Mouse (Mus musculus): ENCODE results near the gene Prr7.

The Prr7 gene

GRCm38 (mm10) chr13:55449205-55449604 is 14.9 kb upstream of the Prr7 start:
- no peak for DNase-seq (ENCODE audit: low spot score)

DNA sequence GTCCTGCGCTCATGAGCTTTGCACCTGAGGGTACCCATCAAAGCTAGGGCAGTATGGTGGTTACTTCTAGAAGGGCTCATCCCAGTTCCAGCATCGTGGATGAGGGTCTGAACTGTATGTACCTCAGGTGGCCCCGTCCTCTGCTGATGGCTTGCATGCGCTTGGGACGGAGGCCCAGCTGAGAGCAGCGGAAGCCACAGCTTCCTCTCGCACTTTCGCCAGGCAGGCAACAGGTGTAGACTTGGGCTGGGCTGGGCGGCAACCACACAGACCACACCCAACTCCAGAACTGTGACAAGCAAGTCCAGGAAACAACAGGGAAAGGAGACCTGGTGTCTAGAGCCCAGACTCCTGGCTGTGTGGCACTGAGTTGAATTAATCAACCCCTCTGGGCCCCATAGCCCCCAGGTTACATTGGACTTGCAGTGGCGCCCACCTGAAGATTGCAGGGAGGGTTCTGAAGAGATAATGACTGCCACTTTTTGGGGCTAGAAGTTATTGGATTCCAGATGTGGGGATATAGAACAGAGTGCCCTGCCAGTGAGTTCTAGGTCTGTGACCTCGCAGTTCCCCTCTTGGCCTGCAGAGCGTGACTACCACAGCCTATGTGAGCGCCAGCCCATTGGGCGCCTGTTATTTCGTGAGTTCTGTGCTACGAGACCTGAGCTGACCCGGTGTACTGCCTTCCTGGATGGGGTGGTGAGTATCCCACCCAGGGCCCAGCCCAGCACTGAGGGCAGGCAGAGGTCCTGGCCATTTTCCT is 14.2 kb upstream of the Prr7 start:
- DNase-seq (ENCODE audit: low spot score) = no peak

- DNase-seq (ENCODE audit: low spot score) = no peak
Observed at GRCm38 (mm10) chr13:55450511-55450980, 13.5 kb upstream of the Prr7 start.

GRCm38 (mm10) chr13:55451296-55451695 is 12.8 kb upstream of the Prr7 start:
- DNase-seq (ENCODE audit: low spot score) = no peak

GRCm38 (mm10) chr13:55451785-55452549 is 12.1 kb upstream of the Prr7 start:
- DNase-seq (ENCODE audit: low spot score) = no peak

DNA sequence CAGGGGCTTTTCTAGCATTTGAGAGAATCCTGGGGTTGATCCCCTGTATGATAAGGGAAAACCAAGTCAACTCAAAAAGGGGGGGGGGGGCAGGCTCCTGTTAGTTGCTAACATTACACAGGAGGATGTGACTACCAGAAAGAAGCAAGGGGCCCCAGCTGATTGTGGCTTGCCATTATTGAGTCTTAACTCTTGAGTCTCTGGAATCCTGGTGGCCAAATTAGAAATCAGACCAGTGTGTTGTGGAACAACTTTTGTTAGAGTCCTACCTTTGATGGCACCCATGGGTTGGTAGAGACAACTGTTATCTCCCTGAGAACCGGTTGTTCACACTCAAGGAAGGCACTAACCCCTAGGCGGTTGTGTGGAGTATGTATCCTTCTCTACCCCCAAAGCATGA is 1.1 kb upstream of the Prr7 start:
- no peak for DNase-seq (ENCODE audit: low spot score)

GRCm38 (mm10) chr13:55463399-55464026 is 554 bp upstream of the Prr7 start:
- no peak for DNase-seq (ENCODE audit: low spot score)

- no peak for DNase-seq (ENCODE audit: low spot score)
Observed at GRCm38 (mm10) chr13:55465184-55465583, 1.1 kb downstream of the Prr7 start.

GRCm38 (mm10) chr13:55465830-55466440 is 1.9 kb downstream of the Prr7 start:
- DNase-seq (ENCODE audit: low spot score) = no peak

- DNase-seq (ENCODE audit: low spot score) = no peak
Observed at GRCm38 (mm10) chr13:55468851-55469560, 4.9 kb downstream of the Prr7 start.

- DNase-seq (ENCODE audit: low spot score) = no peak
Observed at GRCm38 (mm10) chr13:55470372-55470771, 6.3 kb downstream of the Prr7 start.

- DNase-seq (ENCODE audit: low spot score) = peak; percentile 78
Observed at GRCm38 (mm10) chr13:55471156-55471818, 7.2 kb downstream of the Prr7 start.

- no peak for DNase-seq (ENCODE audit: low spot score)
Observed at GRCm38 (mm10) chr13:55471819-55472131, 7.7 kb downstream of the Prr7 start.

DNA sequence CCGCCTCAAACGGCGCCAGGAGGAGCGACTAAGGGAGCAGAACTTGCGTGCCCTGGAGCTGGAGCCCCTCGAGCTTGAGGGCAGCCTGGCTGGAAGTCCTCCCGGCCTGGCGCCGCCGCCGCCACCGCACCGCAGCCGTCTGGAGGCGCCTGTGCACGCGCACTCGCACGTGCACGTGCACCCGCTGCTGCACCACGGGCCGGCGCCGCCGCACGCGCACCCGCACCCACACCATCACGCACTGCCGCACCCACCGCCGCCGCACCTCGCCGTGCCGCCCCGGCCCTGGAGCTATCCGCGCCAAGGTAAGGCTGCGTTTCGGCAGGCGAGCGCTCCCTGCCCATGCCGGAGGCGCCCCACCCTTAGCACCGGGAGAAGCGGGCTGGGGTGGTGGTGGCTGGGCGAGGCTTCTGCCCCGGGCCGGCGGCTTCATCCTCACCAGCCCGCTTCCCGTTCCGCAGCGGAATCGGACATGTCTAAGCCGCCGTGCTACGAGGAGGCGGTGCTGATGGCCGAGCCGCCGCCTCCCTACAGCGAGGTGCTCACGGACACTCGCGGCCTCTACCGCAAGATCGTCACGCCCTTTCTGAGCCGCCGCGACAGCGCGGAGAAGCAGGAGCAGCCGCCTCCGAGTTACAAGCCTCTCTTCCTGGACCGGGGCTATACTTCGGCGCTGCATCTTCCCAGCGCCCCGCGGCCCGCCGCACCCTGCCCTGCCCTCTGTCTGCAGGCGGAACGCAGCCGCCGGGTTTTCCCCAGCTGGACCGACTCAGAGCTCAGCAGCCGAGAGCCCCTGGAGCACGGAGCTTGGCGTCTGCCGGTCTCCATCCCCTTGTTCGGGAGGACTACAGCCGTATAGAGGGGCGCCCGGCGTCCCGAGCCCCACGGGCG is 8.3 kb downstream of the Prr7 start:
- peak; percentile 42 for DNase-seq (ENCODE audit: low spot score)

- DNase-seq (ENCODE audit: low spot score) = no peak
Observed at GRCm38 (mm10) chr13:55473076-55473831, 9.2 kb downstream of the Prr7 start.

DNA sequence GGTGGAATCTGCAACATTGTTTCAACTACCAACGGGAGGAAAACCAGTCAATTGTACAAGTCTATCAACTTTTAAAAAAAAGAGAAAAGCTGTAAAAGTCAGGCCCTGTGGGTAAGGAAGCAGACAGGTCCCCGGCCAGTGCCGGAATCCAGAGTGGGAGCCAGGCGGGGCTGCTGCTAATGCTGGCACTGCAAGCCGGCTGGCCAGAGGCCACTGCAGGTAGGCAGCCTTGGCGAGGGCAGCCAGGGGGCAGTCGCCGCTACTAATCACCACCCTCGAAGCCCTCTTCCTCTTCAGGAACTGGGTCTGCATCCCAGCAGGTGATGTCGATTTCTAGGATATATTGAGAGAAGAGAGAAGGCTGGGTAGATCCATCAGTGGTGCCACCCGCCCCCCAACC is 9.9 kb downstream of the Prr7 start:
- DNase-seq (ENCODE audit: low spot score) = no peak

GRCm38 (mm10) chr13:55474621-55475069 is 10.6 kb downstream of the Prr7 start:
- no peak for DNase-seq (ENCODE audit: low spot score)

DNA sequence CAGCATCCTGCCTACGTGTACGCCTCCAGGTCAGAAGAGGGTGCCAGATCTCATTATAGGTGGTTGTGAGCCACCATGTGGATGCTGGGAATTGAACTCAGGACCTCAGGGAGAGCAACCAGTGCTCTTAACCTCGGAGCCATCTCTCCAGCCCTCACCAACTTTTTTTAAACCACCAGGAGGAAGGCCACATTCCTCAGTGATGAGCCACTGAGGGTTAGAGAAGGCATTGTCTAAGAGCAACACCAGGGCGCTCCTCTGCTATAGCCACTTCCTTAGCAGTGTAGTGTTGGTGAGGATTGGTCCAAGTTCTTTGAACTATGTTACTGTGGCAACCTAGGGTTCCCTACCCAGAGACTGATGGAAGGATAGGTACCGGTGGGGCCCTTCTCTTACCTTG is 11.7 kb downstream of the Prr7 start:
- no peak for DNase-seq (ENCODE audit: low spot score)

DNA sequence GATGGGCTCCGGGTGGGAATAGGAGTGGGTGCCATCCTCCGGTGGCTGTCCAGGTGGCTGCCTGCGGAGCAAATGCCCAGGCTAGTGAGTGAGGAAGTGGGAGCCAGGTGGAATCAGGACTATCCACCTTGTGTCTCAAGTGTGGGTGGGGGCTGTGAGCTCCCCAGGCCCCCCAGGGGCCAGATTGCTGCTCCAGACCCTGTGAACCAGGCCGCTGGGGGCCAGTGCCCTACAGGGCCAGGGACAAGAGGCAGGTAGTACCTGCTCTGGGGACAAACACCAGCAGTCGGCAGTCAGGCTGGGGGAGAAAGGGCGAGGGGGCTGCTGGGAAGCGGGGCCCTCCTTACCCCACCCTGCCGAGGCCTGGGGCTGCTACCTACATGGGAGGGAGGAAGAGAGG is 12.2 kb downstream of the Prr7 start:
- no peak for DNase-seq (ENCODE audit: low spot score)

DNA sequence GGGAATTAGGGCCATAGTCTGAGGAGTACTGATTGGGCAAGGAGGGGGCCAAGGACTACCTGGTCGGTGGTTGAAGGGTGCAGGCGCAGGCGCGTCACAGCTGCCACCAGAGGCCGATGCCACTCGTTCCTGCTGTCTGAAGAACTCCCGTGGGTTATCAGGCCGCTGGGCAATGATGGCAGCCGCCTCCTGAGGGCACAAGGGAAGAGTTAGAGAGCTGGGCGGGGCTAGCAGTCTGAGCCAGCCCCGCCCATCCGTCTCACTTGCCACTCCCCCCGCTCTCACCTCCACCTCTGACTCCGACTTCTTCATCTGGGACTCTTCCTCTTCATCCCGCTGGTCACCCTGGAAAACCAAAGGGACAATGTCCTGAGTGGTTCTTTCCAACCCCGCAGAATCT is 13.4 kb downstream of the Prr7 start:
- DNase-seq (ENCODE audit: low spot score) = no peak
